Mouse (Mus musculus): ENCODE data around the gene Ppp1r3d. TPM values are rescaled to one million over a fixed set of nuclear protein-coding genes. Genes with fewer than 3 reads are reported as not detected.

Gene Ppp1r3d
- total RNA-seq (2018; cell fraction: chromatin; rRNA removed) = 1 to 10 TPM in 7 of 26 experiments, under 1 TPM in 14, not detected in 5; 0.26 to 2.6 (median 0.74) TPM
- total RNA-seq (2018; cell fraction: cytosol; rRNA removed) = 1 to 10 TPM in 18 of 26 experiments, under 1 TPM in 8; 0.50 to 3.0 (median 1.7) TPM
- total RNA-seq (2018; cell fraction: nucleus; rRNA removed) = 1 to 10 TPM in 10 of 26 experiments, under 1 TPM in 16; 0.33 to 3.5 (median 0.82) TPM
- 1.5 to 2.3 TPM (median 1.6 TPM) in 3 replicates for polyA plus RNA-seq (2018)

DNA sequence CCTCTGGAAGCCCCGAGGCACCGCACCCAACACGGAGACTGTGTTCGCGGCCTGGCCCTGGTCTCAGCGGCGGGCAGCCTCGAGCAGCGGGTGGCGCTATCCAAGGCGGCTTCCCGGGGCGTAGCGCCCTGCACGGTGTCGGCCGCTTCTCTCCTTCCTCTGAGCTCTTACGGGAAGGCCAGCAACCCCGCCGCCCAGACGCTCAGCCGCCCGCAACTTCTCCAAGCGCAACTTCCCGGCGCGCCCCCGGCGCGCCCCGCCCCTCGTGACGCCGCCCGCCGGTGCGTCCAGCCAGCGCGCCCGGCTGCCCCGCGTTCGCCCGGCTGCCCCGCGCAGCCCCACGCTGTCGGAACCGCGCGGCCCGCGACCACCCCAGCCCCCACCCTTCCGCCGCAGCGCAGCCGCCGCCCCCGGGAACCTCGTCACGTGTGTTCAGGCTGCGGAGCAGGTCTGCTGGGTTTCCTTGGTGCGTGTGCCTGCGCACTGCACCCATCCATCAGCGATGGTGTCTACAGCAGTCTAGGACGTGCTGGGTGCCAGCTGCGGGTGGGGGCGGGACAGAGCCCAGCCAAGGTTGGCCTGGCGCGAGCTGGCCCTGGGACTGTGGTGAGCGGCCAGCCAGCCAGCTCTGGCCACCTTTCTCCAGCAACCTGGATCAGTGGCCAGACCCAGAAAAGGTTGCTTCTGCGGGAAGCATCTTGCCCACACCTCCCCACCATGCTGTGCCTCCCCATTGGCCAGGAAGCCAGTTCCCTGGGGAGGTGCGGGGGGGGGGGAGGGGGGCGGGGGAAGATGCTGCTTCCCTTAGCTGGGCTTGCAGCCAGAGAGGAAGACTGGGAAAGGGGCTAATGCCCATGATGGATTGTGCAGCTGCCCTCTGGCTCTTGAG, at the start of gene Ppp1r3d, which contains the start of gene Fam217b:
Ppp1r3d (minus strand) TSS at position 212 of the 889 bp plus-strand sequence.
Fam217b (plus strand) TSS at position 264 of the 889 bp plus-strand sequence.
- no peaks in the 10 kb centered on the region for H3K79me2 ChIP-seq (ENCODE audit: inconsistent target)
- no peak within 1 kb of the TSS for H3K27ac ChIP-seq
- no peaks in the 10 kb centered on the region for H3K36me3 ChIP-seq (ENCODE audit: inconsistent target)
- WGBS (ENCODE audit: missing documents) = under 1% methylated on average over 69 of the region's 74 CpGs
- H3K4me3 ChIP-seq (ENCODE audit: inconsistent target) = peak within 1 kb of the TSS; percentile 10; the same call in 1 of the 2 replicates

DNA sequence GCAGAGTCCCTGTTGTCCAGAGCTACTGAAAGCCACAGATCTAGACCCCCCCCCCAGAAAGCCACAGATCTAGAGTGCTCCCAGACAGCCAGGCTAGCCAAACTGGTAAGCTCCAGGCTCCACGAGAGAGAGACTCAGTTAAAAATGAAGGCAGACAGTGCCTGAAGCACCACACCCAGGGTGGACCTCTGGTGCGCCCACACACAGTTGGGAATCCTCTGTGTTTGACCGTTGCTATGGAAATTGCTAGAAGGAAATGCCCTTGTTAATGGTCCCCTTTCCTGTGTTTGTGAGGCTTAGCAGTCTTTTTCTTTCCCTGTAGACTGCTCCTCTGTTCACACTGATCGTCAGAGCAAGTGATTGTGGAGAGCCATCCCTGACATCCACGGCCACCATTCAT, 46.1 kb upstream of the Ppp1r3d start:
- H3K27ac ChIP-seq = no peak overlapping the region
- H3K36me3 ChIP-seq (ENCODE audit: inconsistent target) = no peaks in the 10 kb centered on the region
- H3K4me3 ChIP-seq (ENCODE audit: inconsistent target) = no peak overlapping the region
- no peaks in the 10 kb centered on the region for H3K79me2 ChIP-seq (ENCODE audit: inconsistent target)
- 50% methylated on average over 5 of the region's 5 CpGs for WGBS (ENCODE audit: missing documents)

DNA sequence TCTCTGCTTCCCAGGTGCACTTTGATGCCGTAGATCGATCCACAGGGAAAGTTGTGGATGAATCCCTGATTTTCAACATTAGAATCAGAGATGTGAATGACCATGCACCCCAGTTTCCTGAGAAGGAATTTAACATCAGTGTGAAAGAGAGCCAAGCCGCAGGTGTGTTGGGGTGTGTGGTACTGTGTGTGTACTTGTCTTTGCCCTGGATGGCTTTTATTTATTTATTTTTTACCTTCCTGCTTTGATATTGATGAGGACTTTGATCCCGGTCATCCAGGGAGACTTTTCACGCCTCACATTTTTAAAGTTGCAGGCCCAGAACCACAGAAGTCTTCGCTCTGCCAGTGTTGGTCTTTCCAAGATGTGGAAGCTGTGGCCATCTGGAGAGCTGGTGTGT, 43.1 kb upstream of the Ppp1r3d start:
- Histone ChIP-seq H3K79me2 (ENCODE audit: inconsistent target) (no peaks in the 10 kb centered on the region), H3K36me3 (ENCODE audit: inconsistent target) (no peaks in the 10 kb centered on the region), H3K27ac (no peak overlapping the region), H3K4me3 (ENCODE audit: inconsistent target) (no peak overlapping the region)
- 95% methylated on average over 6 of the region's 6 CpGs for WGBS (ENCODE audit: missing documents)

DNA sequence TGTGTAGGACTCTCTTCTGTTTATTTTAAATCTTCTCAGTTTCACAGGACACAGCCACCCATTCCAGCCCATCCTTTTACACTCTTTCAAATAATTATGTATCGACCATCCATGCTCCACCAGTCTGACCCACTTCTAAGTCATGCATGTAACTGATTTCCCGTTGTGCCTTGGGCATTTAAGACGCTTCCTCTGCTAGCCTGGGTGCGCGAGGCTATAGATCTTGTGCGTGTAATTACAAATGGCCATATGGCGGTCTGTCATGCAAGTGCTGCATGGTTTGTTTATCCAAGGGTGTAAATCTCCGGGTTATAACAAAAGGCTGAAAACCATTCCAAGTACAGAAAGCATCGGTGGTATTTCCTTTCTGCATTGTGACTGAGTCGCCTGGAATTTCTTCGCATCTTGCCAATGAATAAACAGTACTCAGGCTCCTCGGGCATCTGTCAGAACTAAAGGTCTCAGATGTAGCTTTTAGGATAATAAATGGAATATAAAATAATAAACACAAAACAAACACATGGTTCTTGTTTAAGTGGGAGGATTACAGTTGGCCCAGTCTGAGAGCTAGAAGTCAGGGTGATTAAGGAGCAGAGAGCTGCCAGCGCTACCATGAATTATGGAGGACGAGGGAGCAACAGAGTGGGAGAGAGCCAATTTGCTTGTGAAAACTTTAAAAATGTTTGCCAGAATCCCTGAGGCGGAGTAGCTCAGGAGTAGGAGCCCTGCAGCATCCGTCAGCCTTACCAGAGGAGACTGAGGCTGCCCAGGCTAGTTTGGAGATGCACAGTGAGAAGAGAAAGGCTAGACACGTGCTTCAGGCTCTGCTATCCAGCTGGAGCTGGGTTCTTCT, 40.6 kb upstream of the Ppp1r3d start:
- H3K79me2 ChIP-seq (ENCODE audit: inconsistent target) = no peaks in the 10 kb centered on the region
- H3K4me3 ChIP-seq (ENCODE audit: inconsistent target) = no peak overlapping the region
- WGBS (ENCODE audit: missing documents) = 43% methylated on average over 17 of the region's 17 CpGs
- H3K27ac ChIP-seq = no peak overlapping the region
- H3K36me3 ChIP-seq (ENCODE audit: inconsistent target) = no peaks in the 10 kb centered on the region

DNA sequence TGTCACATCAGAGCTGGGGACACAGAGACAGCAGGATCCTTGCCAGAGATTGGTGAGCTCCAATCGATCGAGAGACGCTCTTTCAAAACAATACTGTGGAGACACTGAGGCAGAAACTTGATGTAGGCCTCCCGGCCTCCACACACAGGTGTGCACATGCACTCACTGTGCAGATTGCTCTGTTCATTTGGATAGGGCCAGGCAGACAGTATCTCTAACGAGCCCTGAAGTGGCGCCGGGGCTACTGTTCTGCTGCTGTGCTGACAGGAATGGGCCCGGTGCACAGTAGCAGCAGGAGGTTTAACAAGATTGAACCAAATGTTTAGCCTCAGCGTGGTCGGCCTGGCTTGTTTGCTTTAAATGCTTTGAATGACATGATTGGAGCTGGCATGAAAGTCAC, 36.7 kb upstream of the Ppp1r3d start:
- WGBS (ENCODE audit: missing documents) = 95% methylated on average over 10 of the region's 10 CpGs
- Histone ChIP-seq H3K36me3 (ENCODE audit: inconsistent target) (no peaks in the 10 kb centered on the region), H3K4me3 (ENCODE audit: inconsistent target) (no peak overlapping the region), H3K27ac (no peak overlapping the region), H3K79me2 (ENCODE audit: inconsistent target) (no peaks in the 10 kb centered on the region)

DNA sequence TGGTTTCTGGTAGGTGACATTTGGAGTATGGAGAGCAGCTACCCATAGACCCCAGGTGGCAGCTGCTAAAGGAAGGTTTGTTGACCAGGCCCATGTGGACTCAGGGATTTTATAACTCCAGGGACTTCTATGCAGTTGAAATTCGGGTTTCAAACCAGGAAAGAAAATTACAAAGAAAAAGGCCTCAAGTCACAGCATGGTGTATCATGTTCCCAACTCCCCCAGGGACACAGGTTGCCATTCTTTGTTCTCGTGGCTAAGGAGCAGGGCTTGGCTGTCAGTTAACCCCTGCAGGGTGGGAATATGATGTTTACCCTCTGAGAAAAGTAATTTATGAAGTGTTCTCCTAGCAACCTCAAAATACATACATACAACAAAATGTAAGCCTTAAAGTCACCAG, 36.0 kb upstream of the Ppp1r3d start:
- WGBS (ENCODE audit: missing documents) = 61% methylated on average over 2 of the region's 2 CpGs
- Histone ChIP-seq H3K27ac (no peak overlapping the region), H3K79me2 (ENCODE audit: inconsistent target) (no peaks in the 10 kb centered on the region), H3K4me3 (ENCODE audit: inconsistent target) (no peak overlapping the region), H3K36me3 (ENCODE audit: inconsistent target) (no peaks in the 10 kb centered on the region)

DNA sequence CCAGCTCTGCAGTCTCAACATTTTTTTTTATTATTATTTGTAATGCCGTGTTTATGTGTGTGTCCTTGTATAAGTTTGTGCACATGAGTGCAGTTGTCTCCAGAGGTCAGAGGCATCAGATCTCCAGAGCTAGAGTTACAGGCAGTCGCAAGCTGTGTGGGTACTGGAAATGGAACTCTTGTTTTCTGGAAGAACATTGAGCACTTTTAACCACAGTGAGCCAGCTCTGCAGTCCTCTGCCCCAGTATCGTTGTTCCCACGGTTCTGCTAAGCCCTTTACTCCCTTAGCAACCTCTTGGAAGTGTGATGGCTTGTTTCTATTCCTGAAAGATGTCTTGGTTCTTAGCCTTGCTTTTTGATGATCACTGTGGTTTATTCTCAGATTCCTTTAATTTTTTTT, 35.1 kb upstream of the Ppp1r3d start:
- Histone ChIP-seq H3K27ac (no peak overlapping the region), H3K36me3 (ENCODE audit: inconsistent target) (no peaks in the 10 kb centered on the region), H3K79me2 (ENCODE audit: inconsistent target) (no peaks in the 10 kb centered on the region), H3K4me3 (ENCODE audit: inconsistent target) (no peak overlapping the region)
- WGBS (ENCODE audit: missing documents) = 84% methylated on average over 4 of the region's 4 CpGs

DNA sequence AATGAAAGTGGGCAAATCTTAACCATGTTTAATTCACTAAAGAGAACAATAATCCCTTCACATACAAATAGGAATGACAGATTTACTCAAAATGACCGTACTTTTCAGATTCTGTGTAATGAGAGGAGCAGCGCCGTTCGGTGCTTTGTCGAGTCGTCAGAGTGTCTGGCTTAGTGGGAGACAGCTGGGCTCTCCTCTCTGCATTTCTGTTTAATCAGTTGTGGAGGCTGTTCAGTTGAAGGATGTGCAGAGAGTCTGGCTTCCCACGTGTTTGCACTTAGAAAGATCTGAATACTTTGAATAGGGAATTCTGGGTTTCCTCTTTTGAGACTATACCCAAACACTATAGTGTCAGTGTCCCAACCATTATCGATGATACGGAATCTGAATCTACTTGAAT, 23.0 kb upstream of the Ppp1r3d start:
- WGBS (ENCODE audit: missing documents) = 88% methylated on average over 9 of the region's 9 CpGs
- Histone ChIP-seq H3K27ac (no peak overlapping the region), H3K79me2 (ENCODE audit: inconsistent target) (no peaks in the 10 kb centered on the region), H3K36me3 (ENCODE audit: inconsistent target) (no peaks in the 10 kb centered on the region), H3K4me3 (ENCODE audit: inconsistent target) (no peak overlapping the region)

DNA sequence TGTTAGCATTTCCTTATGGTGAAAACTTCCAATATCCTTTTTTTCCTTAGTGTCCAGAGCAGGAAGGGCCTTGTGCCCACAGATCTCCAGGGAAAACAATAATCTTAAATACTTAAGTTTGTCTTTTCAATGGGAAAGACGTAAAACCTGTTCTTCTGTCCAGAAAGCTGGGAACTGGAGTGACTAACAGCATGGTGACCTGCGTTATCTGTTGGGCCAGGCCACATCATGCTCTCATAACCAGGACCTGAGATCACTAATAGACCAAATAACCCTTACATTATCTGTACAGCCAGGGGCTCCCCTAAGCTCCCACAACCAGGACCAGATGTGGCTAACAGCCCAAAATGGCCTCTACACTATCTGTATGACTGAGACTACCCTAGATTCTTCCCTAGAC, 19.6 kb upstream of the Ppp1r3d start:
- no peak overlapping the region for H3K4me3 ChIP-seq (ENCODE audit: inconsistent target)
- 96% methylated on average over 2 of the region's 2 CpGs for WGBS (ENCODE audit: missing documents)
- H3K36me3 ChIP-seq (ENCODE audit: inconsistent target) = no peaks in the 10 kb centered on the region
- no peaks in the 10 kb centered on the region for H3K79me2 ChIP-seq (ENCODE audit: inconsistent target)
- no peak overlapping the region for H3K27ac ChIP-seq

DNA sequence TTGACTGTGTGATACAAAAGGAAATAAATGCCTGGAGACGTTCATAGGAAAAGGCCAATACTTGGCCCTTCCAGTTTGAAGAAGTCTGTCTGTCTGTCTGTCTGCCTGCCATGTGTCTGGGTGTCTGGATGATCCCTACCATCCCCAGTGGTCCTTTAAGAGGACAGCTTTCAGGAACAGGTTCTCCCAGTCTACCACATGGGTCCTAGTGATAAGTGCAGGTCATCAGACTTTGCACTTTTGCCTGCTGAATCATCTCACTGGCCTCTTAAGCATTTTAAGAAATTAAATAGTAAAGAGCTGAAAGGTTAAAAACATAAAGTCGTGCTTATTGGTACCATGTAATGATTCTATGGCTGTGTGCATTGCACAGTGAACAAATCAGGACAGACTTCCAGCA, 19.2 kb upstream of the Ppp1r3d start:
- no peak overlapping the region for H3K4me3 ChIP-seq (ENCODE audit: inconsistent target)
- H3K27ac ChIP-seq = no peak overlapping the region
- no peaks in the 10 kb centered on the region for H3K79me2 ChIP-seq (ENCODE audit: inconsistent target)
- no peaks in the 10 kb centered on the region for H3K36me3 ChIP-seq (ENCODE audit: inconsistent target)
- WGBS (ENCODE audit: missing documents) = 82% methylated on average over 2 of the region's 2 CpGs

DNA sequence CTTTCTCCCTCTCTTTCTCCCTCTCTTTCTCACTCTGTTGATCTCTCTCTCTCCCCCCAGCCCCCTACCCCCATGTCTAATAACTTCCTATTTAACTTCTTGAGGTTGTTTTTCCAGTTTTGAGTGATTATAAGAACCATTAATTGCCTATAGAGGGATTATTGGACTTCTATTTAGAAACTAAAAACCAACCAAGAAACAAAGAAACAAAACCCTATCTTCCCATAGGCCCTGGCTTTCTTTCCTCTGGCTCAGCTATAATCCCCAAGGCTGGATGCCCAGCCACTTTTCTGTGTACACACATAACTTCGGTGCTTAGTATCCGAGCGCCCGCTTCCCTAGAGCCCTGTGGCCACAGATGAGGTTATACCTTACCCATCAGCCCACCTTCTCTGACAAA, 16.0 kb upstream of the Ppp1r3d start, which contains the start of gene Cdh26:
Cdh26 (plus strand) TSS at position 301 of the 400 bp plus-strand sequence.
- no peak within 1 kb of the TSS for H3K4me3 ChIP-seq (ENCODE audit: inconsistent target)
- WGBS (ENCODE audit: missing documents) = 94% methylated on average over 4 of the region's 4 CpGs
- H3K27ac ChIP-seq = no peak within 1 kb of the TSS
- H3K79me2 ChIP-seq (ENCODE audit: inconsistent target) = no peaks in the 10 kb centered on the region
- no peaks in the 10 kb centered on the region for H3K36me3 ChIP-seq (ENCODE audit: inconsistent target)

DNA sequence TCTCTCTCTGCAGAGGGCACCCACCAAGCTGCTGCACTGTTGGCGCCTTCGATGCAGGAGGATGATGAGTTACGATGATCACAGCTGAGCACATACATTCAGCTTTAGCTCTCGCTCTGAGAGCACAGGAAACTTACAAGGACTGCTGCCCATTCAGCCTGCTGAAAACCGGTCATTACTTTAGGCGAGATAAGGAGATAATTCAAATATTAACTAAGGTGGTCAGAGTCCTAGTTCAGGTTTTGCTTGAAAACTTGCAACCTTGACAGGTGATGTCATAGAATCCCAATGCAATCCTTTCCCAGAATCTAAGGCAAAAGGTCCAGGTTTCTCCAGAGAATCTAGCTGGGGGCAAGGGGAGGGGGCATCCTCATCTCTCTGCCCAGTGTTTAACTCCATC, 15.2 kb upstream of the Ppp1r3d start:
- WGBS (ENCODE audit: missing documents) = 89% methylated on average over 6 of the region's 6 CpGs
- Histone ChIP-seq H3K4me3 (ENCODE audit: inconsistent target) (no peak overlapping the region), H3K79me2 (ENCODE audit: inconsistent target) (no peaks in the 10 kb centered on the region), H3K27ac (no peak overlapping the region), H3K36me3 (ENCODE audit: inconsistent target) (no peaks in the 10 kb centered on the region)

DNA sequence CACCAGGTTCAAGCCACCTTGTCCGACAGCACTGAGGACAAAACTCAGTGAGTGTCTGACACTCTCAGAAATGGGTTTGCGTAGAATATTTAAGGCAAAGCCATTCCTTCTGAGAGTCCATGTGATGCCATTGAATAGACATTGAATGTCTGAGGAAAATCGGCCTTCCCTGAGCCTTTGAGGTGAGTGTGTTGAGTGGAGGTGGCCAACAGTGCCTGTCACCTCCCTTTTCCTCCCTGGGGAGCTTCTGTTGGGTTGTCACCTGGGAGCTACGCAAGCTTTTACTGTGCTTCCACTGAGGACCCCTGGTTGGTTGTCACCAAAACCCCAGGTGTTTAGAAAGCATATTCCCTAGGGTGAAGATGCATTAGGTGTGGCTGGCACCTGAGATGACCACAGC, 14.4 kb upstream of the Ppp1r3d start:
- Histone ChIP-seq H3K4me3 (ENCODE audit: inconsistent target) (no peak overlapping the region), H3K79me2 (ENCODE audit: inconsistent target) (no peaks in the 10 kb centered on the region), H3K27ac (no peak overlapping the region), H3K36me3 (ENCODE audit: inconsistent target) (no peaks in the 10 kb centered on the region)
- WGBS (ENCODE audit: missing documents) = 84% methylated on average over 4 of the region's 4 CpGs

DNA sequence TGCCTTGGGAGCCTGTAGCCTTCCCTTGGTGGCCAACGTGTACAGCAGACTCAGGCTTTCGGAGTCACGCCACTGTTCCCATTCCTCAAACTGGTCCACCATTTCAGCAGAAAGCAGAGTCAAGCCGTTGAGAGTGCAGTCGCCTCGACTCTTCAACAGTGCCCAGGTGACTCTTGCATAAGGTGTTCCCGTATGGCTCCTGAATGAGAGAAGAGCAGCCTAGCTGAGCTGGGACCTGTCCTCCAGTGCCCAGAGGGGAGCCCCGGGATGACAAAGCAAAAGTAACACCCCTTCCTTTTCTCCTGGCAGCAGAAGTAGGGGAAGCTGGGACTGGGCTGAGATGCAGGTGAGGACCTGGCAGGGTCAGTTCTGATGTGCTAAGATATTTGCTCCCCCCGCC, 13.9 kb upstream of the Ppp1r3d start:
- H3K27ac ChIP-seq = no peak overlapping the region
- H3K79me2 ChIP-seq (ENCODE audit: inconsistent target) = no peaks in the 10 kb centered on the region
- WGBS (ENCODE audit: missing documents) = 75% methylated on average over 9 of the region's 9 CpGs
- no peak overlapping the region for H3K4me3 ChIP-seq (ENCODE audit: inconsistent target)
- H3K36me3 ChIP-seq (ENCODE audit: inconsistent target) = no peaks in the 10 kb centered on the region
